Mouse (Mus musculus): Measurements from ENCODE around the gene Calca. TPM values are rescaled to one million over a fixed set of nuclear protein-coding genes. Genes with fewer than 3 reads are reported as not detected.
"Not testable (repeated sequence)": the region's sequence is repeated elsewhere in the genome, so short reads cannot be mapped to it uniquely, and the experiment has no call there.

The Calca gene
- total RNA-seq (2021), result under 1 TPM in 1 of 2 experiments, not detected in 1; 0.32 TPM
- long read RNA-seq, experiment 1, result 0 reads
- long read RNA-seq, experiment 2, result 0 reads

GRCm38 (mm10) chr7:114636102-114636501, at the start of gene Calca:
TSS of gene Calca (minus strand) at chr7:114636357.
- DNase-seq (ENCODE audit: low spot score in 2 of 2), result no peak

- no peak for DNase-seq (ENCODE audit: low spot score in 2 of 2)
Measured at GRCm38 (mm10) chr7:114672697-114673096, 36.5 kb upstream of the Calca start.

DNA sequence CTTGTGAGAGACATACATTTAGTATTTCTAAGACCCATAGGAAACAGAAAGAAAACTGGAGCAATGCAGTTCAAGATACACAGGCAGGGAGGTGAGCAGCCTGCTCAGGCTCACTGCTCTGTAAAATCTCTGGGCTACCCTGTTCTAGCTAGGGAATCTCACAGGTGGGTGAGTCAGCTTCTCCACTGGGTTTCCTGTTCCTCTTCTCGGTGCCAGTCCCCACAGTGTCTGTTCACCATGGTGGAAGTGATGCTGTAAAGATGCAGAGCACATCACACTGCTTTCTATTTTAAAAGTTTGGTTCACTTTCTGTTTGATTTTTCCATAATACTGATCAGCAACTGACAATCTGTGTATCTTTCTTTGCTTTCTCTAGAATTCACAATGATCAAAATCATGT, 35.2 kb upstream of the Calca start:
- DNase-seq (ENCODE audit: low spot score in 2 of 2), result no peak

- DNase-seq (ENCODE audit: low spot score in 2 of 2), result no peak
Measured at GRCm38 (mm10) chr7:114649730-114650129, 13.6 kb upstream of the Calca start.

DNA sequence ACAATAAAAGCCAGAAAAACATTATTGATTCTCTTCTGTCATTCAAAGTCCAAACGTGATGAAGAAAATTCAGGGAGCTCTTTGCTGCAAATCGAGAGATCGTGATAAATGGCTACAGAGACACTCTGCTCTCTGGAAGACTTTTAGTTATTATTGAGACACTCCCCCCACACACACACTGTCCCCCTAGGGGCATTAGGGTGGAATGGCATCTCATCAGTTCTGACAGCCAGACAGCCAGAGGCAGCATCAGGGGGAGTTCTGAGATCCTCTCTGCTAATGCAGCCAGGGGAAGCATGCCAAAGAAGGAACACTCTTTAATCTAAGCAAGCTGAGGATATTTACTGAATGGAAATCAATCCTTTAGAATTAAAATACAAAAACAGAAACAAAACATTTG, 12.6 kb upstream of the Calca start:
- DNase-seq (ENCODE audit: low spot score in 2 of 2), result no peak

GRCm38 (mm10) chr7:114635569-114636101, 522 bp downstream of the Calca start:
- DNase-seq (ENCODE audit: low spot score in 2 of 2), result peak in 1 of 2 experiments; percentile 31

DNA sequence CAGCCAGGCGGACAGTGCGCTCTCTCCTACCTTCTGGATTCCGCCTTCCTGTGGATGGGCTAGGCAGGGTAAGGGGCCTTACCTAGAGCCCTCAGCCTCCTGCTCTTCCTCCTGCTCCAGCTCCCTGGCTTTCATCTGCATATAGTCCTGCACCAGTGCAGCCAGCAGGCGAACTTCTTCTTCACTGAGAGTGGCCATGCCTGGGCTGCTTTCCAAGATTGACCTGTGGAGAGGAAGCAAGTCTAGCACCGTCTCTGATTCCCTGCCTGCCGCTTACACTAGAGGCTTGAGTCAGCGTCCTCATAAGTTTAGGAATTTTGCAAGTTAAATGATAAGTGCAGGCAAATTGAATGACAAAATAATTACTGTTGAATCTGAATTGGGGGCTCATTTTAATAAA, 1.8 kb downstream of the Calca start:
- no peak for DNase-seq (ENCODE audit: low spot score in 2 of 2)

- DNase-seq (ENCODE audit: low spot score in 2 of 2), result no peak
Measured at GRCm38 (mm10) chr7:114625966-114626365, 10.2 kb downstream of the Calca start.

DNA sequence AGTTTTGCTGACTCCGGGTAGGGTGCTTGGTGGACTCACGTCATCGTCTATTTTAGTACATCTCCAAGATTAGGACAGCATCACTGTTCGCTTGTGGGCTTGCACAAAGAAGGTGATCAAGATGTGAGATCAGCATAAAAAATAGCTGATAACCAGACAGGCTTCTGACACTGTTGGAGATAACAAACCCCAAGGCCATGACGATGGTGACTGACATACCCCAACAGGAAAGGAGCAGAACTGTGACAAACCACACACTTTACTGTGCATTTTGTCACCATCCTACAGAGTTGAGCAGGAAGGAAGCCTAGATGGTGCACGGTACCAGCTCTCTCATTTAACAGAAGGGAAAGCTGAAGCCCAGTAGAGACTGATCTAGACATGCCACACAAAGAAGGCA, 19.4 kb downstream of the Calca start:
- DNase-seq (ENCODE audit: low spot score in 2 of 2), result no peak

DNA sequence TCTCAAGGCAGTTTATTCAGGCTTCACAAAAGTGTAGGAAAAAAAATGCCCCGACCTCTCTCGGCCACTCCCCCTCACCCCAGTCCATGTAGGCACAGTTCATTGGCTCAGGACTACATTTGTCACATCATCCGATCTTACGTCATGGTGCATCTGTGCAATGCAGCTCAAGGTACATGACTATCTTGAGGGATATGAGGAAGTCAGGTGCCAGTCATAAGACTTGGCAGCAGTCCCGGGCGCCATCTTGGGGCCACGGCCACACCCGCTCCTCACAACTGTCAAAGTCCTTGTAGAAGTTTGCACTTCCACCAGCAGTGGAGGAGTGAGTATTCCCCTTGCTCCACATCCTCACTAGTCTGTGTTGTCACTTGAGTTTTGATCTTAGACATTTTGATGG, 41.8 kb downstream of the Calca start:
- DNase-seq (ENCODE audit: low spot score in 2 of 2), result not testable (repeated sequence)

GRCm38 (mm10) chr7:114582441-114582840, 53.7 kb downstream of the Calca start:
- no peak for DNase-seq (ENCODE audit: low spot score in 2 of 2)

Other genes starting within 250 kb of the Calca start
- gene Pde3b, start 221.1 kb downstream of the Calca start, total RNA-seq (2021), result 10 to 100 TPM; 40.1 to 77.0 TPM
- gene Cyp2r1, start 73.4 kb downstream of the Calca start, total RNA-seq (2021), result 1 to 10 TPM in 1 of 2 experiments, under 1 TPM in 1; 0.80 to 1.3 TPM
- gene Calcb, start 82.3 kb upstream of the Calca start, total RNA-seq (2021), result not detected
- gene Insc, start 107.3 kb upstream of the Calca start, total RNA-seq (2021), result under 1 TPM; 0.42 to 0.50 TPM